Mouse (Mus musculus): ENCODE measurements around the gene Slc6a11. TPM values are rescaled to one million over a fixed set of nuclear protein-coding genes. Genes with fewer than 3 reads are reported as not detected.

The Slc6a11 gene
- total RNA-seq, 2 experiments from 2014 or later = 0.05 to 0.08 TPM

GRCm38 (mm10) chr6:114258661-114259193 is 127.7 kb downstream of the Slc6a11 start:
- no peak for DNase-seq
- intact Hi-C loops (cut with DNase I) = no loop called here

DNA sequence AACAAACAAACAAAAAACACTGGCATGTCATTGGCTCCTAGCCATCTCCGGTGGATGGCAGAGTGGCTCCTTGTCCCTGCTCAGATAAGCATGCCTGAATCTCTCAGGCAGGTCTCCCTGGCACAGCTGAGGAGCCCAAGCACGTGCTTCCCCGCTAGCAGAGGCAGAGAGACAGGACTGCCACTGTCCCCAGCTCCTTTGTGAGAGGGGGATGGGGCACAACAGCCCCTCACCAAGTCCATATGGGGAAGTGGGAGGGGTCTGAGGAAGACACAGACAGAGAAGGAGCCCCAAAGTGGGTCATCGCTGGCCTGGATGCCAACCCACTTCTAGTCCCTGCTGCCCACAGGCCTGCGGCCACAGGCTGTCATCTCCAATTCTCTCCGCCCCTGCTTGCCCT is 130.6 kb downstream of the Slc6a11 start:
- no peak for DNase-seq
- intact Hi-C loops (cut with DNase I) = no loop called here

- intact Hi-C loops (cut with DNase I) = no loop called here
- DNase-seq = no peak
Observed at GRCm38 (mm10) chr6:114264010-114264409, 133.0 kb downstream of the Slc6a11 start.

GRCm38 (mm10) chr6:114264426-114264825 is 133.4 kb downstream of the Slc6a11 start:
- intact Hi-C loops (cut with DNase I) = no loop called here
- DNase-seq = no peak

DNA sequence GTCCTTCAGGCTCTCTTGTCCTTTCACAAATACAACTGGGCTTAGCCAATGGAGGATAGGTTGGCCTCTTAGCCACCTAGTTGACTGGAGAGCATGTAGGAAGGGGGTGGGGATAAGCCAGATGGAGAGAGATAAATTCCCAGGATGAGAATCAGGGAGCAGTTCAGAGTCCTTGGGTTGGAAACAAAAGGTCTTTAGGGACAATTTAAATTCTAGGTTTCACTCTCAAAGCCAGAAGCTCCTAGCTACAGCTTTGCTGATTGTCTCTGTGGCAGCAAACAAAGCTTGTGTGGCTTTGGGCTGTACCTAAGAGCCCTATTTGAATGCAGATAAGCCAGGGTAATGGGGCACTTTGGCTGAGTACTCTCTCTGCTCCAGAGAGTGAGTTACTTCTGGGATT is 135.2 kb downstream of the Slc6a11 start:
- intact Hi-C loops (cut with DNase I) = no loop called here

DNA sequence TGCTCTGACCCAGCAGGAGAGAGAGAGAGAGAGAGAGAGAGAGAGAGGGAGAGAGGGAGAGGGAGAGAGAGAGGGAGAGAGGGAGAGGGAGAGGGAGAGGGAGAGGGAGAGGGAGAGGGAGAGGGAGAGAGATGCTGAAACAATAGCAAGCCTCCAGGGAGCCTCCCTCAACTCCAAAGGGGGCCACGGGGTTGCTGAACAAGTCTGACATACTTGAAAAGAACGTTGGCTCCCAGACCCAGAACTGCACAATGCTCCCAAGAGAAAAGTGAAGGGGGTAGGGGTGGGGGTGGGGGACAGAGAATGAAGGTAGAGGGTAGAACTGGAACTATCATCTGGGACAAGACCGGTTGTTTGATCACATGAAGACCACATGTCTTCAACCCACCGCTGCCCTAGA is 136.9 kb downstream of the Slc6a11 start:
- DNase-seq = no peak
- intact Hi-C loops (cut with DNase I) = no loop called here

More for the DNA sequence above, 135.2 kb downstream of the Slc6a11 start:
- DNase-seq = no peak

DNA sequence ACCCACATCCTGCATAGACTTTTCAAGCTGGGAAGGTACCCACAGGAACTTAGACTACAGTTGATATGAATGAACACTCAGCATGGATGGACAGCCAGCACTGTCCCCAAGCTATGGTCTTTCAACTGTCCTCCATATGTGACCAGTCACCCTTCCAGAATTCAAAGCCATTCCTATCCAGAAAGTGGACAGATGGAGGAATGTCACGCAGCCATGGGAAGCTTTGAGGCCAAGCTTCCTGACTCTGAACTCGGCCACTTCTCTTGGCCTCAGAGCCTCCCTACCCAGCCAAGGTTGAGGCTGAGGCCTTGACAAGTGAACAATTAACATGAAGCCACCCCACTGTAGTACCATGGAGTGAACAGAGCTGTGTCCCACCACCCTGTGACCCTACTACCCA is 138.5 kb downstream of the Slc6a11 start:
- intact Hi-C loops (cut with DNase I) = no loop called here
- DNase-seq = no peak

DNA sequence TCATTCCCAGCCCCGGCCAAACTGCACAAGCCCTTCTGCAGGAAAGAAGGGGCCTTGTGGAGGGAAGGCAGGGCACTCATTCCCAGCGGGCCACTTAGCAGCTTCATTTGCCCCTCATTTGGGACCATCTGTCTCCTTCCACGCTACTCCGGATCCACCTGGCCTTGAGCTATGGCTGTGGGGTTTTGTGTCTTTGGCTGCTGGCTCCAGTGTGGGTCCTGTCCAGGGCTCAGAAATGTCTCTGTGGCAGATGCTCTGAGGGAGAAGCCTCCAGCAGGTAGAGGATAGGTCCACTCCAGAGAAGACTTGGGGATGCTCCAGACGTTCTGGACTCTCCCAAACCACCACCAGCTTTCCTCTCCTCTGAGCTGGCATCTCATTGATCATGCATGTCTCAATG is 139.8 kb downstream of the Slc6a11 start:
- no peak for DNase-seq
- intact Hi-C loops (cut with DNase I) = no loop called here

GRCm38 (mm10) chr6:114272279-114272678 is 141.2 kb downstream of the Slc6a11 start:
- intact Hi-C loops (cut with DNase I) = no loop called here
- DNase-seq = peak; percentile 32 to 49

GRCm38 (mm10) chr6:114273997-114274728 is 143.1 kb downstream of the Slc6a11 start:
- intact Hi-C loops (cut with DNase I) = no loop called here
- DNase-seq = no peak

DNA sequence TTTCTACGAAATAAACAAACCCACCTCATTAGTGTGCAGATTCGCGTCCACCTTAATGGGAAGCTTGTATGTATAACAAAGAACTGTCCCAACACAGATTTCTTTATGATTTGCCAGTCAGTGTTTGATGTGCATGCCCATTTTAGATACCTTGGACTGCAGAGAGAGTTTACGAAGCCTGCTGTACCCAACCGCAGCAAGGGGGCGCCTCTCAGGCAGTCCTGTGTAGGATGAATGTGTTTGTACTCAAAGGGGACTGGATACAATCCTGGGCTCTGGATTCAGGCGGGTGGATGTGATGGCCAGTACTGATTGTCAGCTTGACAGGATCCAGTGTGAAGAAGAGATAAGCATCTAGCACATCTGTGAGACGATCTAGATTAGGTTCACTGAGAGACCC is 144.8 kb downstream of the Slc6a11 start:
- intact Hi-C loops (cut with DNase I) = no loop called here

GRCm38 (mm10) chr6:114282469-114283277 is 151.6 kb downstream of the Slc6a11 start, which contains the start of gene Slc6a1:
Slc6a1 (plus strand) TSS chr6:114282635.
- intact Hi-C loops (cut with DNase I) = no loop called here
- DNase-seq = peak in 1 of 2 experiments; percentile 21

More for the DNA sequence above, 144.8 kb downstream of the Slc6a11 start:
- no peak for DNase-seq

DNA sequence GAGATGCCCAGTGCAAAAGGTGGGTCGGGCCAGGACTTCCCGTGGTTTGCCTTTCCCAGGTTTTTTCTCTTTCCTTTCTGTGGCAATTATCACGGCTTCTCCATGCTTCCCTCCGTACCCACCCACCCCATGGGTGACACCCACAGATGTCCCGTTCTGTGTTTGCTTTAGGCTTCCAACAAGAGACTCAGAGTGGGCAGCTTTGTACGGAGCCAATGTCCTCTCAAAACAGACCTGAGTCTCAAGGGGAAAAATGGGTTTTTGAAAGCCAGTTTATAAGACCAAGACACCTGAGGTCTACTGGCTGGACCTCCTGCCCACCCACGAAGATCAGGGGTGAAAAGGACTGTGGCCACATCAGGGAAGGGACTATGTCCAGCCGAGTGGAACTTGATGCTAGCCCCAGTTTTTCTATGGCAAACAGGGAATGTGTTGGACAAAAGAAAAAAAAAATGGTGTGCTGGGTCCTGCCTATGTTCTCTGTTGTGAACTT is 152.3 kb downstream of the Slc6a11 start:
- DNase-seq = no peak
- intact Hi-C loops (cut with DNase I) = no loop called here

DNA sequence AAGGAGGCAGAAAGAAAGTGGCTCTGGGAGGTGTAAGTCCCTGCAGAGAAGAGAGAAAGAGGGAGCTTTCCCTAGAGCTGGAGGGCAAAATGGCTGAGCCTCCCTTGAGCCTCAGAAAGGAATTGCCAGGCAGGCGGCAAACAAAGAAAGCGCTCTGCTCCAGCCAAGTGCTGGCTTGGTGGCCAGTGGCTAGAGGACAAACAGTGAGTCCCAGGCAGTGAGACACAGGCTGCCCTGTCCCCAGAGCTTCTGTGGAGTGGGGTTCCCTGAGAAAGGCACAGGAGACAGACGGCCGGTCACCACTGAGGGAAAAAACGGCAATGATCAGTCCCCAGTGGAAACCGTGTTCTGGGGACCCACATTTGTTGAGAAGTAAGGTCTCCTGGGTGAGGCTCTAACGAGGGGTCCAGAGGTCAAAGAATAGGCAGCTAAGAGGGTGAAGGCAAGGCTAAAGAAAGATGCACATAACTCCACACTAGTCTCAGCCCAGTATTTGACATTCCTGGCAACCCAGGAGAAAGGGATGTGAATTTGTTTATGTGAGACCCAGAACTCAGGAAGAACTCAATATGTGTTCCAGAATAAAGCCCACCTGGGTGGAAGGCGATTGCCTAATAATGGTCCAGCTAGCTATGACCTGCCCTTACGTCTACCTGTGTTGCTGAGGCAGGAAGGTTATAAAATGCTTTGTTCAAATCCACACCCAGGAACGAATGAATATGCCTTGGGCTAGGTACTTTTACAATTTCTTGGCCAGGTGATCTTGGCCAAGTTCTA is 153.1 kb downstream of the Slc6a11 start:
- no peak for DNase-seq
- intact Hi-C loops (cut with DNase I) = no loop called here

DNA sequence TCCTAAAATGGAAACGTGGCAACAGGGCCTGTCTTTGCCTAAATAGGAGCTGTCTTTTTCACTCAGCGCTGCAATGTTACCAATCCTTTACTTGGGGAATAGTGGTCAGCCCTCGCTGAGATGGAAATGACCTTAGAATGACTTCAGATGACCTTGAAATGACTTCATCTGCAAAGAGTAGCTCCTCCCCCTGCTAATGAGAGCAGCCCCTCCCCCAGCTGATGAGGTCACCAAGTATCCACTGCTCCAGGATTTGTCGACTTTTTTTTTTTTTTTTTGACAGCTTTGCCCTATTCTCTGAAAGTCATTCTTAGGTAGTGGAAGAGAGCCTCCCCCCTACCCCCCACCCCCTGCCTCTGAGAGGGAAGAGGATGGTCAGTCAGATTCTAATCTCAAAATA is 154.4 kb downstream of the Slc6a11 start:
- DNase-seq = no peak
- intact Hi-C loops (cut with DNase I) = no loop called here

- no peak for DNase-seq
- intact Hi-C loops (cut with DNase I) = no loop called here
Observed at GRCm38 (mm10) chr6:114289106-114289505, 158.1 kb downstream of the Slc6a11 start.

GRCm38 (mm10) chr6:114290184-114290583 is 159.1 kb downstream of the Slc6a11 start:
- DNase-seq = no peak
- intact Hi-C loops (cut with DNase I) = no loop called here

DNA sequence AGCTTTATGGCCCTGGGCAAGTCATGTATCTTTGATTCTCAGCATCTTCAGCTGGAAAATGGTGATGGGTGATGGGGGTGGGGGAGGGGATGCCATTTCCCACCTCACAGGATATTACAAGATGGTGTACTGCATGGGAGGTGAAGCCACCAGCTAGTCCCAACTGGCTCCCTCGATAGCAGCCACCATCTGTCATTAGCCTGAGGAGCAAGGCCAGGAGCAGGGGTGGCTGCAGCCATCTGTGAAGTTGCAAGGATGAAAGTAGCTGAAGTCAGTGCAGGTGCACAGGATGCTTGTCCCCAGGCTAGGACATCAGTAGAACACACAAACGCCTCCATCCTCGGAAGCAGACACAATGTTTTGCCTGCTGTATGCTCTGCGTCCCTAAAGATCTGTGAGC is 159.9 kb downstream of the Slc6a11 start:
- no peak for DNase-seq
- intact Hi-C loops (cut with DNase I) = no loop called here

- intact Hi-C loops (cut with DNase I) = no loop called here
- DNase-seq = no peak
Observed at GRCm38 (mm10) chr6:114291396-114291795, 160.4 kb downstream of the Slc6a11 start.

GRCm38 (mm10) chr6:114293511-114293910 is 162.5 kb downstream of the Slc6a11 start:
- no peak for DNase-seq
- intact Hi-C loops (cut with DNase I) = no loop called here

GRCm38 (mm10) chr6:114295086-114295485 is 164.0 kb downstream of the Slc6a11 start:
- intact Hi-C loops (cut with DNase I) = no loop called here
- DNase-seq = no peak
